Mouse (Mus musculus): ENCODE data around the gene Taf1b. TPM values are rescaled to one million over a fixed set of nuclear protein-coding genes. Genes with fewer than 3 reads are reported as not detected.

Taf1b gene
- polyA plus RNA-seq, 1 experiment from 2014 or later, result 31.5 TPM

DNA sequence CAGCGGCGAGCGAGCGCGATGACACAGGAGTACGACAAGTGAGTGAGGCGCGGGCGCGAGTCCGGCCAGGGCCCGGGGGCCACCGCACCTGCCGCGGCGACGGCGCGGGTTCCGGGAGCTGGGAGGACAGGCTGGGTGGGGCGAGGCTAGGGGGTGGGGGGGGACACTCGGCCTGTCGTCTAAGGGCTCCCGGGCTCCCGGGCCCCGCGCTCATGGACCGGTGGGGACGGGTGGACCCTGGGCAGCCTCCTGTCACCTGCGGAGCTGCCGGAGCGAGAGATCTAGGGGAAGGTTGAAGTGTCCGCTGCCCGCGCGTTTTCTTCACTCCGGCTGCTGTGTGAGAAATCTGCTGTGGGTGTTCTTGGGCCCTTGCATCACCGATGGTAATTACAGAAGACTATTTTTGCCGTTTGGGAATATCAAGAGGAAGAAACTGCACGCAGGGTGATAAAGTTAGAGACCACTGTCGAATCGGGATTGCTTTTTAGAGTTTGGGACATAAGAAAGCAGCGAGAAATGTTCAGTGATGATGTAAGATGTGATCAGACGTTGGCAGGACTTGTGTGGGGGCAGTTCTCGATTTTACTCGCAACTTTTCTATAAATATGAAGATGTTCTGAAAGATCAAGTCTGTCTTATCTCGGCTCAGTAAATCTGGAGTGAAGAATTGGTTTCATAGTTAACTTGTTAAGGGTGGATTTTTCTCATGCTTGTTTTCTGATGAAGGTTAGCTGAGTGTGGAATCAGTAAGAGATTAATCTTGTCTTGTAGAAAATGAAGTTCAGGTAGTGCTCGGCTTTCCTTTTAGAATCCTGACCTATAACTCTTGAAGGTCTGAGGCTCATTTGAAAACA, 74.5 kb downstream of the Taf1b start:
- 3% methylated on average over 47 of the region's 48 CpGs for WGBS
- H3K27ac ChIP-seq (ENCODE audit: low read depth), result no peak overlapping the region

GRCm38 (mm10) chr12:24573275-24573580, 75.1 kb downstream of the Taf1b start:
- peak overlapping the region; percentile 54; the same call in 1 of the 2 replicates for H3K4me3 ChIP-seq (ENCODE audit: low read depth, low read length)
- H3K27ac ChIP-seq (ENCODE audit: low read depth), result no peak overlapping the region
- peaks cover 19% of the 10 kb centered on the region for H3K27me3 ChIP-seq (ENCODE audit: insufficient read depth, low read length)
- DNase-seq, result no peak
- H3K36me3 ChIP-seq (ENCODE audit: insufficient read depth), result no peaks in the 10 kb centered on the region
- ATAC-seq (ENCODE audit: insufficient read depth), result no peak
- H3K4me1 ChIP-seq (ENCODE audit: insufficient read depth), result no peaks in the 10 kb centered on the region
- no peaks in the 10 kb centered on the region for H3K9me3 ChIP-seq (ENCODE audit: low read depth, low read length)
- TF ChIP-seq CTCF (IDR thresholded peaks at IDR 0.05; ENCODE audit: low read depth), result no peak
- WGBS, result 31% methylated on average over 3 of the region's 3 CpGs
- no peak overlapping the region for H3K9ac ChIP-seq
- peak overlapping the region; percentile 85 for H3K4me2 ChIP-seq

More for the DNA sequence above, 74.5 kb downstream of the Taf1b start:
- Histone ChIP-seq H3K4me2 (peak overlapping the region; percentile 85), H3K9ac (peak overlapping the region; percentile 38; the same call in 1 of the 2 replicates), H3K36me3 (ENCODE audit: insufficient read depth) (no peaks in the 10 kb centered on the region), H3K4me3 (ENCODE audit: low read depth, low read length) (peak overlapping the region; percentile 54), H3K9me3 (ENCODE audit: low read depth, low read length) (no peaks in the 10 kb centered on the region), H3K4me1 (ENCODE audit: insufficient read depth) (no peaks in the 10 kb centered on the region), H3K27me3 (ENCODE audit: insufficient read depth, low read length) (peaks cover 19% of the 10 kb centered on the region)
- peak; percentile 43 for ATAC-seq (ENCODE audit: insufficient read depth)
- DNase-seq, result no peak
- TF ChIP-seq CTCF (IDR thresholded peaks at IDR 0.05; ENCODE audit: low read depth), result no peak

DNA sequence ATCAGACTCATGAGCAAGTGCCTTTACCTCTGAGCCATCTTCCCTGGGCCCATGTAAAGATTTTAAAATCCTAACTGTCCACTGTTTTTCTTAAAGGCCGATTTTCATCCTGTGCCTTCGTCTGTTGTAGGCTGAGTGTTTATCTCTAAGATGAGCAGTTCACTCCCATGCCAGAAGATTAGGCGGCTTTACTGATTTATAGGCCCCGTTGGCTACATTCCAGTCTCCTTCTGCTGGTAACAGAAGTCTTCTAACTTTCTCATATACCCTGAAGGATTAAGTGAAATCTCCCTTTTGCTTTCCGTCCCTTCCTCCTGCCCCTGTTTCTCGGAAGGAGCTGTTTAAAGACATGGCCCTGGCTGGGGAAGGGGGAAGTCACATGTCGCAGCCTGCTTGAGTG, 76.7 kb downstream of the Taf1b start:
- DNase-seq, result peak; percentile 80
- no peak overlapping the region for H3K27ac ChIP-seq (ENCODE audit: low read depth)
- WGBS, result 24% methylated on average over 7 of the region's 7 CpGs

GRCm38 (mm10) chr12:24580452-24580851, 82.3 kb downstream of the Taf1b start:
- no peak overlapping the region for H3K4me2 ChIP-seq
- no peaks in the 10 kb centered on the region for H3K4me1 ChIP-seq (ENCODE audit: insufficient read depth)
- no peak for DNase-seq
- no peak for ATAC-seq (ENCODE audit: insufficient read depth)
- whole genome bisulfite sequencing, result 70% methylated on average over 1 of the region's 1 CpGs
- H3K36me3 ChIP-seq (ENCODE audit: insufficient read depth), result no peaks in the 10 kb centered on the region
- H3K9ac ChIP-seq, result no peak overlapping the region
- TF ChIP-seq CTCF (IDR thresholded peaks at IDR 0.05; ENCODE audit: low read depth), result no peak
- H3K9me3 ChIP-seq (ENCODE audit: low read depth, low read length), result no peaks in the 10 kb centered on the region
- no peaks in the 10 kb centered on the region for H3K27me3 ChIP-seq (ENCODE audit: insufficient read depth, low read length)
- no peak overlapping the region for H3K27ac ChIP-seq (ENCODE audit: low read depth)
- no peak overlapping the region for H3K4me3 ChIP-seq (ENCODE audit: low read depth, low read length)

More for the DNA sequence above, 76.7 kb downstream of the Taf1b start:
- H3K4me3 ChIP-seq (ENCODE audit: low read depth, low read length), result no peak overlapping the region
- peaks cover 19% of the 10 kb centered on the region for H3K27me3 ChIP-seq (ENCODE audit: insufficient read depth, low read length)
- H3K36me3 ChIP-seq (ENCODE audit: insufficient read depth), result no peaks in the 10 kb centered on the region
- peak overlapping the region; percentile 3; the same call in 1 of the 2 replicates for H3K4me2 ChIP-seq
- no peak for TF ChIP-seq CTCF (IDR thresholded peaks at IDR 0.05; ENCODE audit: low read depth)
- no peak overlapping the region for H3K9ac ChIP-seq
- no peaks in the 10 kb centered on the region for H3K4me1 ChIP-seq (ENCODE audit: insufficient read depth)
- no peaks in the 10 kb centered on the region for H3K9me3 ChIP-seq (ENCODE audit: low read depth, low read length)
- no peak for ATAC-seq (ENCODE audit: insufficient read depth)

DNA sequence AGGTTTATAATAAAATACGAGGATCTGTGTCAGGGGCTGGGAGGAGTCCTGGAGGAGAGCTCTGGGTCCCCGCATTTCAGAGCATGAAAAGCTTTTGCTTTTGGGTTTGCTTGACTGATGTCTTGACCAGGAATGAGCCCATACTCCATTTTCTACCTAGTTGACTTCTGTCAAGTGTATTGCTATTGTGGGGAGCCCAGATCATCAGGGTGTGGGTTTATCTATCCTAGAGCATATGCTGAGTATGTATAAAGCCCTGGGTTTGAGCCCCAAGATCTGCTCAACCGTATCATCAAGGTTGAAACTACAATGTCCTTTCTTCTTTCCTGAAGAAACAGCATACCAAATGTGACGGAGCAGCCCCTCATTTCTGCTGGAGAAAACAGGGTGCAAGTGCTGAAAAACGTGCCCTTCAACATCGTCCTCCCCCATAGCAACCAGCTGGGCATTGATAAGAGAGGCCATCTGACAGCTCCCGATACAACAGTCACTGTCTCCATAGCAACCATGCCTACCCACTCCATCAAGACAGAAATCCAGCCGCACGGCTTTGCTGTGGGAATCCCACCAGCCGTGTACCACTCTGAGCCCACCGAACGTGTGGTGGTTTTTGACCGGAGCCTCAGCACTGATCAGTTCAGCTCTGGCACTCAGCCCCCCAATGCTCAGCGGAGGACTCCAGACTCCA, 83.0 kb downstream of the Taf1b start:
- no peak overlapping the region for H3K4me2 ChIP-seq
- DNase-seq, result no peak
- no peaks in the 10 kb centered on the region for H3K27me3 ChIP-seq (ENCODE audit: insufficient read depth, low read length)
- ATAC-seq (ENCODE audit: insufficient read depth), result no peak
- no peaks in the 10 kb centered on the region for H3K36me3 ChIP-seq (ENCODE audit: insufficient read depth)
- 62% methylated on average over 14 of the region's 14 CpGs for WGBS
- H3K9me3 ChIP-seq (ENCODE audit: low read depth, low read length), result no peaks in the 10 kb centered on the region
- no peak overlapping the region for H3K27ac ChIP-seq (ENCODE audit: low read depth)
- no peaks in the 10 kb centered on the region for H3K4me1 ChIP-seq (ENCODE audit: insufficient read depth)
- no peak overlapping the region for H3K4me3 ChIP-seq (ENCODE audit: low read depth, low read length)
- no peak for TF ChIP-seq CTCF (IDR thresholded peaks at IDR 0.05; ENCODE audit: low read depth)
- no peak overlapping the region for H3K9ac ChIP-seq

- ATAC-seq (ENCODE audit: insufficient read depth) (no peak), DNase-seq (no peak)
- H3K9me3 ChIP-seq (ENCODE audit: low read depth, low read length), result no peaks in the 10 kb centered on the region
- no peaks in the 10 kb centered on the region for H3K4me1 ChIP-seq (ENCODE audit: insufficient read depth)
- no peak overlapping the region for H3K9ac ChIP-seq
- H3K4me2 ChIP-seq, result no peak overlapping the region
- H3K27me3 ChIP-seq (ENCODE audit: insufficient read depth, low read length), result no peaks in the 10 kb centered on the region
- TF ChIP-seq CTCF (IDR thresholded peaks at IDR 0.05; ENCODE audit: low read depth), result no peak
- 71% methylated on average over 3 of the region's 3 CpGs for WGBS
- no peak overlapping the region for H3K27ac ChIP-seq (ENCODE audit: low read depth)
- no peak overlapping the region for H3K4me3 ChIP-seq (ENCODE audit: low read depth, low read length)
- H3K36me3 ChIP-seq (ENCODE audit: insufficient read depth), result no peaks in the 10 kb centered on the region
Observed at GRCm38 (mm10) chr12:24583653-24584052, 85.5 kb downstream of the Taf1b start.

GRCm38 (mm10) chr12:24584835-24585234, 86.7 kb downstream of the Taf1b start:
- Histone ChIP-seq H3K4me2 (no peak overlapping the region), H3K4me1 (ENCODE audit: insufficient read depth) (no peaks in the 10 kb centered on the region), H3K9ac (no peak overlapping the region), H3K27me3 (ENCODE audit: insufficient read depth, low read length) (no peaks in the 10 kb centered on the region), H3K27ac (ENCODE audit: low read depth) (no peak overlapping the region), H3K4me3 (ENCODE audit: low read depth, low read length) (no peak overlapping the region), H3K36me3 (ENCODE audit: insufficient read depth) (no peaks in the 10 kb centered on the region), H3K9me3 (ENCODE audit: low read depth, low read length) (no peaks in the 10 kb centered on the region)
- TF ChIP-seq CTCF (IDR thresholded peaks at IDR 0.05; ENCODE audit: low read depth), result no peak
- no peak for DNase-seq
- 86% methylated on average over 8 of the region's 8 CpGs for WGBS
- no peak for ATAC-seq (ENCODE audit: insufficient read depth)

Measured in lung, embryonic 14.5 days (tissue).